Mouse (Mus musculus) kidney, adult 10 weeks (tissue): ENCODE results near the gene Arsj. TPM values are rescaled to one million over a fixed set of nuclear protein-coding genes. Genes with fewer than 3 reads are reported as not detected.

ENCODE experiments used
- polyA plus RNA-seq: library from polyadenylated mRNA; stranded (reverse); fragments of 350-450 nt; fragmentation: Illumina TruSeq; extraction: RNeasy Lipid Tissue Mini Kit (QIAGEN cat#74804); gene quantifications from one replicate; pipeline ENCODE4 v1.2.3, GENCODE M21; 2014; ENCODE audit warnings: low read depth, low replicate concordance

Arsj gene
- not detected for polyA plus RNA-seq

DNA sequence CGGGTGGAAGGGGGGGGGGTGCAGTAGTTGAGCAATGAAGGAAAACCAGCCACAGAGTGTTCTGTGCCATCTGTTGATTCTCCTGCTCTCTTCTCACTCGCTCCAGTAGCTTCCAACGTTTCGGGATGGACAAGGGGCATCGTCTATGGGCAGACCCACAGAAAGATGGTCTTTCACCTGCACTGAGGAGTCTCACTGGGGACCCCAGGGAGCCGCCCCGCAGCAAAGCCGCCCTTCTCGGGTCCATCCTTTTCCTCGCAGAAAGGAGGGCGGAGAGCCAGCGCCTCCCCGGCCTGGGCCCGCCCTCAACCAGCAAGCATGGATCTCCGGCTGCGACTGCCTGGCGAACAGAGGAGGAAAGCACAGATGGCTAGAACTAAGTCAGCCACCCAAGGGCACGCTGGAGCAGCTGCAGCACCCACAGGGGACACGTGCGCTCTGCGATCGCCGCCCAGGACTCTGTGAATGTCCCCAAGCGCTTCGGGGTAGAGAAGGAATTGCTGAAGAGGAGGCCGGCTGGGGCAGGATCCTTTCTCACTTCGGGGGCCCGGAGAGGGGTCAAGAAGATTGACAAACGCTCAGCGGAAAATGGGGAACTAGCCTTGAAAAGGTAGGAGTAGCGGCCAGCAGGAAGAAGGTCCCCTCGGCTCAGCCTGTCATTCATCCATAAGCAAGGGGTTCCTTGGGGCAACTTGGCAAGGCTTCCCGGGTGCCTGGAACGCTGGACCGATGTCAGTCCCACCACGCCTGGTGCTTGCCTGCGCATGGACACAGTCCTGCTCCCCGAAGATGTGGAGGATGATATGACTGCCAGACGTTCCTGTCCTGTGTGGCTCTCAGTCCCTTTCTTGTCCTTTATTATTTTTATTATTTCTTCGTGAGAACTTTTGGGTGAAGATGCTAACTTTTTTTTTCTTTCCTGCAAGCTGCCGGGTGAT, at the start of gene Arsj:
TSS of gene Arsj (plus strand) at position 117 of the 938 bp plus-strand sequence.

Other genes with a start within 250 kb of the Arsj start
- gene Camk2d, start 232.6 kb downstream of the Arsj start, polyA plus RNA-seq: 49.0 TPM